In genomic region chr3:145599059-145599458, GRCm38 (mm10) we compare ENCODE assay signal across 19 mouse cellular contexts. TPM values are rescaled to one million over a fixed set of nuclear protein-coding genes. Genes with fewer than 3 reads are reported as not detected.
DNase-seq lines count a peak whose midpoint lies in the region; ATAC-seq and TF ChIP-seq lines count a peak whose summit lies in the region.
"Had no signal": no experiment of that assay in that cellular context is flagged by ENCODE, and none has a peak within 500 bp of the region (broad histone marks: within the 10 kb centered on the region; RNA-seq: fewer than 3 reads in every experiment).

No protein-coding gene starts in this region.

- H3K4me1 ChIP-seq in heart, adult 2 months (ENCODE audit: control insufficient read depth, insufficient read depth, low read length): no peaks in the 10 kb centered on the region
- peaks cover 0 to 5% of the 10 kb centered on the region in 2 experiments; a peak in 2 of 4 replicates for H3K4me1 ChIP-seq in liver, embryonic 14.5 days (replicated peaks; ENCODE audit: control insufficient read depth in 2 of 2, insufficient read depth in 2 of 2, low read length in 1 of 2)
- H3K4me1 ChIP-seq in liver, embryonic 11.5 days (replicated peaks; ENCODE audit: control insufficient read depth, insufficient read depth, low read length): peaks cover 6% of the 10 kb centered on the region; the same call in 1 of the 2 replicates
- H3K4me1 ChIP-seq in CH12.LX (ENCODE audit: control insufficient read depth in 1 of 2, insufficient read depth in 2 of 2): no peaks in the 10 kb centered on the region
- H3K4me1 ChIP-seq: embryonic facial prominence, embryonic 15.5 days; forebrain, embryonic 15.5 days had no signal

- WGBS in heart, adult 2 months: 97% methylated on average over 7 of the region's 7 CpGs
- WGBS in liver, embryonic 14.5 days (ENCODE audit: insufficient replicate concordance): 83% methylated on average over 7 of the region's 7 CpGs
- WGBS in liver, embryonic 11.5 days: 93% methylated on average over 7 of the region's 7 CpGs

- TF ChIP-seq EP300 in heart, adult 2 months (IDR thresholded peaks at IDR 0.05; ENCODE audit: insufficient read depth, low read depth, low read length): no peak
- TF ChIP-seq EP300 in liver, embryonic 14.5 days (IDR thresholded peaks at IDR 0.05; ENCODE audit: low read depth): no peak
- TF ChIP-seq EP300 in CH12.LX (IDR thresholded peaks at IDR 0.05; ENCODE audit: low read length): no peak

- H3K9ac ChIP-seq in heart, adult 2 months (ENCODE audit: low read depth, low read length): no peak overlapping the region
- no peak overlapping the region for H3K9ac ChIP-seq in liver, embryonic 14.5 days (replicated peaks)
- H3K9ac ChIP-seq in liver, embryonic 11.5 days (ENCODE audit: low read depth, low read length): no peak overlapping the region
- no peak overlapping the region for H3K9ac ChIP-seq in CH12.LX (ENCODE audit: insufficient read depth, low read depth)
- H3K9ac ChIP-seq: embryonic facial prominence, embryonic 15.5 days; forebrain, embryonic 15.5 days; heart, embryonic 15.5 days; hindbrain, embryonic 13.5 days had no signal

- no peak overlapping the region for H3K4me2 ChIP-seq in liver, embryonic 14.5 days (ENCODE audit: low read depth)
- H3K4me2 ChIP-seq in liver, embryonic 11.5 days: no peak overlapping the region
- no peak overlapping the region for H3K4me2 ChIP-seq in CH12.LX (ENCODE audit: insufficient read depth, low read depth, poor library complexity, severe bottlenecking)
- H3K4me2 ChIP-seq: embryonic facial prominence, embryonic 15.5 days; forebrain, embryonic 15.5 days; heart, embryonic 15.5 days; hindbrain, embryonic 13.5 days; midbrain, embryonic 11.5 days had no signal

- no peak overlapping the region for H3K27ac ChIP-seq in heart, adult 2 months
- H3K27ac ChIP-seq in liver, embryonic 14.5 days: no peak overlapping the region
- H3K27ac ChIP-seq in liver, embryonic 11.5 days (ENCODE audit: low read depth, low read length): no peak overlapping the region
- H3K27ac ChIP-seq in CH12.LX (ENCODE audit: insufficient read depth, low read depth): no peak overlapping the region
- H3K27ac ChIP-seq: embryonic facial prominence, embryonic 15.5 days; forebrain, embryonic 15.5 days; heart, embryonic 15.5 days; hindbrain, embryonic 13.5 days had no signal

- DNase-seq in heart, adult 2 months: no peak
- no peak for DNase-seq in heart, adult 11 months
- no peak for DNase-seq in liver, embryonic 14.5 days (ENCODE audit: low read depth in 3 of 3, low spot score in 3 of 3)
- DNase-seq in liver, embryonic 11.5 days (ENCODE audit: low spot score): no peak
- DNase-seq in CH12.LX (ENCODE audit: extremely low read depth): no peak
- no peak for DNase-seq in Patski (ENCODE audit: low read depth, low spot score)
- no peak for DNase-seq in cerebellum, adult 9-10 months
- no peak for DNase-seq in layer of hippocampus, postnatal 25 days (ENCODE audit: extremely low spot score in 1 of 2, low spot score in 1 of 2)
- DNase-seq: adrenal gland, postnatal 25 days; cerebellum, adult 9-11 months; gastrocnemius, postnatal 25 days; heart, postnatal 36 days had no signal

- CTCF ChIA-PET in Patski (lab: Charles Lee): interaction anchor here (1.0 to 1.7 kb wide), 5 partner anchors 8 to 131 kb away, joined by 3 to 4 read pairs (median 3); no protein-coding TSS in a partner anchor

- H3K9me3 ChIP-seq in liver, embryonic 14.5 days (ENCODE audit: control insufficient read depth, low read length): no peaks in the 10 kb centered on the region
- H3K9me3 ChIP-seq in liver, embryonic 11.5 days (ENCODE audit: control insufficient read depth, low read length): no peaks in the 10 kb centered on the region
- no peaks in the 10 kb centered on the region for H3K9me3 ChIP-seq in CH12.LX (replicated peaks; ENCODE audit: low read length)
- H3K9me3 ChIP-seq: embryonic facial prominence, embryonic 15.5 days; forebrain, embryonic 15.5 days; heart, embryonic 15.5 days; hindbrain, embryonic 13.5 days had no signal

- no peaks in the 10 kb centered on the region for H3K79me2 ChIP-seq in heart, adult 2 months (replicated peaks; ENCODE audit: control insufficient read depth, insufficient read depth, low read length)
- H3K79me2 ChIP-seq in CH12.LX (replicated peaks; ENCODE audit: control insufficient read depth, extremely low read depth, insufficient read depth, poor library complexity, severe bottlenecking): no peaks in the 10 kb centered on the region

- ATAC-seq in liver, embryonic 14.5 days (ENCODE audit: insufficient read depth): no peak
- ATAC-seq in liver, embryonic 11.5 days (replicated peaks; ENCODE audit: low FRiP score): no peak
- no peak for ATAC-seq in Patski
- ATAC-seq: forebrain, embryonic 15.5 days had no signal

- dilution Hi-C loops in CH12.LX (cut with MboI; ENCODE audit: extremely low pct_ligation_motif_present, extremely low pct_unique_long_range_greater_than_20kb, low sequenced_read_pairs): no loop called here

- TF ChIP-seq CTCF in heart, adult 2 months (IDR thresholded peaks at IDR 0.05): peak; percentile 37
- peak; percentile 36; the same call in 1 of the 2 replicates for TF ChIP-seq CTCF in liver, embryonic 14.5 days (IDR thresholded peaks at IDR 0.05; ENCODE audit: low read depth)
- TF ChIP-seq CTCF in CH12.LX (conservative IDR thresholded peaks at IDR 0.05 in 1 of 2, IDR thresholded peaks at IDR 0.05 in 1 of 2; ENCODE audit: low read depth in 2 of 2, low read length in 2 of 2) (peak; percentile 35 to 49; a peak in 2 of 4 replicates), Patski (IDR thresholded peaks at IDR 0.05) (peak; percentile 51)

- intact Hi-C loops in heart, adult 2 months (cut with DNase I): no loop called here

- in situ Hi-C loops in CH12.LX (cut with MboI; ENCODE audit: low pct_ligation_motif_present, low pct_unique_long_range_greater_than_20kb, low sequenced_read_pairs): no loop called here
- in situ Hi-C loops in Patski (cut with MboI; ENCODE audit: low pct_unique_long_range_greater_than_20kb): no loop called here

- no peaks in the 10 kb centered on the region; the same call in 1 of the 2 replicates for H3K36me3 ChIP-seq in heart, adult 2 months (ENCODE audit: control insufficient read depth, insufficient read depth, low read length)
- H3K36me3 ChIP-seq in liver, embryonic 14.5 days (replicated peaks; ENCODE audit: control insufficient read depth, insufficient read depth, low read depth): peaks cover 10% of the 10 kb centered on the region
- peaks cover 36% of the 10 kb centered on the region for H3K36me3 ChIP-seq in liver, embryonic 11.5 days (ENCODE audit: control insufficient read depth, insufficient read depth, low read length)
- peaks cover 60 to 85% of the 10 kb centered on the region in 2 experiments for H3K36me3 ChIP-seq in CH12.LX (replicated peaks in 1 of 2; ENCODE audit: control insufficient read depth in 1 of 2, insufficient read depth in 1 of 2, low read length in 1 of 2)

- no peak; the same call in none of the 2 replicates for TF ChIP-seq RAD21 in CH12.LX (IDR thresholded peaks at IDR 0.05; ENCODE audit: low read depth, low read length)

- no peaks in the 10 kb centered on the region for H3K27me3 ChIP-seq in heart, adult 2 months (ENCODE audit: control insufficient read depth, insufficient read depth, low read length)
- H3K27me3 ChIP-seq in liver, embryonic 14.5 days (ENCODE audit: control insufficient read depth, insufficient read depth, low read length): no peaks in the 10 kb centered on the region
- no peaks in the 10 kb centered on the region for H3K27me3 ChIP-seq in liver, embryonic 11.5 days (replicated peaks; ENCODE audit: control insufficient read depth, insufficient read depth, low read length)
- H3K27me3 ChIP-seq in CH12.LX (replicated peaks): no peaks in the 10 kb centered on the region
- no peaks in the 10 kb centered on the region for H3K27me3 ChIP-seq in Patski
- H3K27me3 ChIP-seq: embryonic facial prominence, embryonic 15.5 days; forebrain, embryonic 15.5 days; heart, embryonic 15.5 days; hindbrain, embryonic 13.5 days had no signal

- TF ChIP-seq POLR2A in heart, adult 2 months (IDR thresholded peaks at IDR 0.05; ENCODE audit: insufficient read depth, low read depth, low read length): no peak
- TF ChIP-seq POLR2A in CH12.LX (IDR thresholded peaks at IDR 0.05; ENCODE audit: low read depth, low read length): no peak

- POLR2A ChIA-PET in Patski (lab: Charles Lee): no interaction called here

- no peak overlapping the region for H3K4me3 ChIP-seq in heart, adult 2 months
- no peak overlapping the region for H3K4me3 ChIP-seq in liver, embryonic 14.5 days (ENCODE audit: insufficient read depth in 1 of 2, low read depth in 2 of 2, low read length in 2 of 2)
- H3K4me3 ChIP-seq in liver, embryonic 11.5 days (ENCODE audit: low read depth, low read length): no peak overlapping the region
- no peak overlapping the region for H3K4me3 ChIP-seq in CH12.LX (replicated peaks in 1 of 3; ENCODE audit: low read depth in 2 of 3, low read length in 2 of 3, poor library complexity in 1 of 3)
- H3K4me3 ChIP-seq: embryonic facial prominence, embryonic 15.5 days; forebrain, embryonic 15.5 days; heart, embryonic 15.5 days; hindbrain, embryonic 13.5 days had no signal

TF ChIP-seq in CH12.LX, 34 proteins besides CTCF, POLR2A, EP300 and RAD21 (continues in another document):
- TF ChIP-seq MAFK (IDR thresholded peaks at IDR 0.05; ENCODE audit: insufficient replicate concordance, low read length): no peak
- TF ChIP-seq SMC3 (IDR thresholded peaks at IDR 0.05; ENCODE audit: low read depth, low read length): peak; percentile 44
- TF ChIP-seq MEF2A (IDR thresholded peaks at IDR 0.05; ENCODE audit: borderline replicate concordance, low read depth, low read length): no peak

RNA-seq across cellular contexts. Expression of gene Znhit6, which starts 23.1 kb away (rescaled TPM):
- 10 to 100 TPM; 10.3 to 10.4 TPM for total RNA-seq in heart, adult 2 months (2021)
- polyA plus RNA-seq in heart, adult 2 months (2012; rRNA removed): 4.0 and 5.4 TPM in 2 replicates
- 3.7 and 8.5 TPM in 2 replicates for polyA plus RNA-seq in liver, embryonic 14.5 days (2012; rRNA removed)
- polyA plus RNA-seq in liver, embryonic 14.5 days (2014; fragmentation: Nextera tagmentation; extraction: Ambion mirVana): 14.0 and 14.1 TPM in 2 replicates
- polyA plus RNA-seq in liver, embryonic 11.5 days (2014; fragmentation: Nextera tagmentation; extraction: Ambion mirVana): 36.0 and 38.5 TPM in 2 replicates
- total RNA-seq in CH12.LX (2012; rRNA removed): 54.4 and 73.3 TPM in 2 replicates
- 58.6 and 67.1 TPM in 2 replicates for total RNA-seq in CH12.LX (2014; rRNA removed)
- polyA plus RNA-seq in CH12.LX (2012; ENCODE audit: insufficient read length, low read depth): 188 and 208 TPM in 2 replicates
- 55.9 TPM for polyA plus RNA-seq in Patski (2021)
- 10 to 100 TPM; 14.9 to 17.2 TPM for total RNA-seq in layer of hippocampus, postnatal 25 days (2021)

RNA-seq across cellular contexts. Expression of gene Ccn1, which starts 50.7 kb away (rescaled TPM):
- 10 to 100 TPM; 49.9 to 72.1 TPM for total RNA-seq in heart, adult 2 months (2021)
- 39.7 and 45.0 TPM in 2 replicates for polyA plus RNA-seq in heart, adult 2 months (2012; rRNA removed)
- 2.8 and 3.0 TPM in 2 replicates for polyA plus RNA-seq in liver, embryonic 14.5 days (2012; rRNA removed)
- 3.2 and 4.3 TPM in 2 replicates for polyA plus RNA-seq in liver, embryonic 14.5 days (2014; fragmentation: Nextera tagmentation; extraction: Ambion mirVana)
- polyA plus RNA-seq in liver, embryonic 11.5 days (2014; fragmentation: Nextera tagmentation; extraction: Ambion mirVana): 14.2 and 16.4 TPM in 2 replicates
- total RNA-seq in CH12.LX (2012; rRNA removed): not detected in 2 replicates
- not detected in 2 replicates for total RNA-seq in CH12.LX (2014; rRNA removed)
- not detected in 2 replicates for polyA plus RNA-seq in CH12.LX (2012; ENCODE audit: insufficient read length, low read depth)
- 1,216 TPM for polyA plus RNA-seq in Patski (2021)
- 1 to 10 TPM; 4.7 to 5.0 TPM for total RNA-seq in layer of hippocampus, postnatal 25 days (2021)
- total RNA-seq: monocyte, adult 5-6 weeks; neutrophil, adult 5-6 weeks had no signal

Comparison
In these comparisons a context has a peak if more than half of its experiments do, and no peak if none do; other contexts are left out.
1. RNA of gene Ccn1, which starts 50.7 kb away (polyA plus RNA-seq): 1,216 TPM in Patski (single experiment); 39.7 to 45.0 TPM in heart, adult 2 months, 14.2 to 16.4 TPM in liver, embryonic 11.5 days, 2.8 to 4.3 TPM in liver, embryonic 14.5 days and not detected in CH12.LX; every median in the first group is over 10 times any median in the second.
2. Peak in every context shown above with its lines, with median percentiles within 50 percentile points of each other: CTCF ChIP-seq.